Mouse (Mus musculus): ENCODE data around the gene Rgs3. TPM values are rescaled to one million over a fixed set of nuclear protein-coding genes. Genes with fewer than 3 reads are reported as not detected.

Gene Rgs3
- total RNA-seq, 2 experiments from 2014 or later, result 36.9 to 44.0 TPM

- DNase-seq (ENCODE audit: low spot score in 2 of 2), result peak in 1 of 2 experiments; percentile 36
Measured at GRCm38 (mm10) chr4:62684351-62684750, 124.7 kb downstream of the Rgs3 start.

GRCm38 (mm10) chr4:62685268-62685667, 125.6 kb downstream of the Rgs3 start:
- no peak for DNase-seq (ENCODE audit: low spot score in 2 of 2)

- DNase-seq (ENCODE audit: low spot score in 2 of 2), result no peak
Measured at GRCm38 (mm10) chr4:62686769-62687168, 127.1 kb downstream of the Rgs3 start.

GRCm38 (mm10) chr4:62688142-62688541, 128.5 kb downstream of the Rgs3 start:
- no peak for DNase-seq (ENCODE audit: low spot score in 2 of 2)

- no peak for DNase-seq (ENCODE audit: low spot score in 2 of 2)
Measured at GRCm38 (mm10) chr4:62690997-62691396, 131.3 kb downstream of the Rgs3 start.

- no peak for DNase-seq (ENCODE audit: low spot score in 2 of 2)
Measured at GRCm38 (mm10) chr4:62691625-62692024, 132.0 kb downstream of the Rgs3 start.

- DNase-seq (ENCODE audit: low spot score in 2 of 2), result peak in 1 of 2 experiments; percentile 62
Measured at GRCm38 (mm10) chr4:62693839-62694238, 134.2 kb downstream of the Rgs3 start.

- DNase-seq (ENCODE audit: low spot score in 2 of 2), result no peak
Measured at GRCm38 (mm10) chr4:62694703-62695439, 135.2 kb downstream of the Rgs3 start.

GRCm38 (mm10) chr4:62695523-62695922, 135.9 kb downstream of the Rgs3 start:
- DNase-seq (ENCODE audit: low spot score in 2 of 2), result no peak

- peak in 1 of 2 experiments; percentile 58 for DNase-seq (ENCODE audit: low spot score in 2 of 2)
Measured at GRCm38 (mm10) chr4:62695946-62696345, 136.3 kb downstream of the Rgs3 start.

- DNase-seq (ENCODE audit: low spot score in 2 of 2), result peak in 1 of 2 experiments; percentile 68
Measured at GRCm38 (mm10) chr4:62696699-62697404, 137.2 kb downstream of the Rgs3 start.

- DNase-seq (ENCODE audit: low spot score in 2 of 2), result peak; percentile 84 to 90
Measured at GRCm38 (mm10) chr4:62697469-62697868, 137.8 kb downstream of the Rgs3 start.

- no peak for DNase-seq (ENCODE audit: low spot score in 2 of 2)
Measured at GRCm38 (mm10) chr4:62698521-62698920, 138.9 kb downstream of the Rgs3 start.

- peak; percentile 85 to 94 for DNase-seq (ENCODE audit: low spot score in 2 of 2)
Measured at GRCm38 (mm10) chr4:62699191-62699812, 139.7 kb downstream of the Rgs3 start.

GRCm38 (mm10) chr4:62700426-62700825, 140.8 kb downstream of the Rgs3 start:
- DNase-seq (ENCODE audit: low spot score in 2 of 2), result no peak

- peak in 1 of 2 experiments; percentile 15 for DNase-seq (ENCODE audit: low spot score in 2 of 2)
Measured at GRCm38 (mm10) chr4:62703151-62703550, 143.5 kb downstream of the Rgs3 start.

- no peak for DNase-seq (ENCODE audit: low spot score in 2 of 2)
Measured at GRCm38 (mm10) chr4:62704204-62704603, 144.6 kb downstream of the Rgs3 start.

- peak in 1 of 2 experiments; percentile 44 for DNase-seq (ENCODE audit: low spot score in 2 of 2)
Measured at GRCm38 (mm10) chr4:62705013-62705412, 145.4 kb downstream of the Rgs3 start.

GRCm38 (mm10) chr4:62705749-62706148, 146.1 kb downstream of the Rgs3 start:
- no peak for DNase-seq (ENCODE audit: low spot score in 2 of 2)

GRCm38 (mm10) chr4:62708084-62708483, 148.4 kb downstream of the Rgs3 start:
- DNase-seq (ENCODE audit: low spot score in 2 of 2), result no peak

GRCm38 (mm10) chr4:62708994-62709393, 149.3 kb downstream of the Rgs3 start:
- DNase-seq (ENCODE audit: low spot score in 2 of 2), result no peak

- DNase-seq (ENCODE audit: low spot score in 2 of 2), result no peak
Measured at GRCm38 (mm10) chr4:62709448-62709847, 149.8 kb downstream of the Rgs3 start.
